In genomic region chr1:35992227-35992909, GRCm38 (mm10) we compare ENCODE assay signal across 30 mouse cellular contexts.
A peak's percentile ranks its signal among the peaks of the same experiment; 100 is the strongest.
DNase-seq lines count a peak whose midpoint lies in the region; ATAC-seq lines count a peak whose summit lies in the region.
"Had no signal": no experiment of that assay in that cellular context is flagged by ENCODE, and none has a peak within 500 bp of the region (broad histone marks: within the 10 kb centered on the region; RNA-seq: fewer than 3 reads in every experiment).

No protein-coding gene starts in this region.

- H3K9ac ChIP-seq in forebrain, embryonic 14.5 days (ENCODE audit: low read length): no peak overlapping the region
- H3K9ac ChIP-seq in midbrain, embryonic 11.5 days (ENCODE audit: low read length): no peak overlapping the region
- H3K9ac ChIP-seq in midbrain, embryonic 13.5 days (replicated peaks): no peak overlapping the region
- H3K9ac ChIP-seq in limb, embryonic 12.5 days (replicated peaks): no peak overlapping the region
- H3K9ac ChIP-seq: forebrain, postnatal 0 days; hindbrain, embryonic 14.5 days; liver, postnatal 0 days; neural tube, embryonic 12.5 days had no signal

- no peak overlapping the region for H3K4me3 ChIP-seq in forebrain, embryonic 10.5 days
- H3K4me3 ChIP-seq in forebrain, embryonic 14.5 days (ENCODE audit: low read depth, low read length): no peak overlapping the region
- no peak overlapping the region for H3K4me3 ChIP-seq in midbrain, embryonic 11.5 days (ENCODE audit: low read depth, low read length)
- H3K4me3 ChIP-seq in midbrain, embryonic 13.5 days (replicated peaks): no peak overlapping the region
- no peak overlapping the region for H3K4me3 ChIP-seq in limb, embryonic 12.5 days (replicated peaks)
- H3K4me3 ChIP-seq in heart, embryonic 10.5 days: no peak overlapping the region
- H3K4me3 ChIP-seq: megakaryocyte, embryonic 14.5 days; neural tube, embryonic 12.5 days had no signal

- DNase-seq in forebrain, embryonic 10.5 days (ENCODE audit: extremely low spot score, low spot score): no peak
- no peak for DNase-seq in forebrain, embryonic 14.5 days (ENCODE audit: low spot score)
- DNase-seq in midbrain, embryonic 11.5 days (ENCODE audit: low spot score, missing footprints): peak; percentile 59
- no peak for DNase-seq in spleen, adult 18-20 months
- DNase-seq in heart, embryonic 10.5 days (ENCODE audit: low spot score): no peak
- DNase-seq in heart, adult 11 months: no peak
- DNase-seq: adrenal gland, postnatal 10 days; cerebellum, adult 8-10 months; forebrain, postnatal 0 days; gastrocnemius, postnatal 14 days; heart, postnatal 4 days; kidney, adult 18-20 months; kidney, postnatal 4 days; liver, postnatal 0 days; lung, postnatal 36 days; right cerebral cortex, adult 18-20 months; thymus, adult 18-20 months; thymus, postnatal 25 days had no signal

- 78% methylated on average over 8 of the region's 8 CpGs for WGBS in forebrain, embryonic 10.5 days
- 90% methylated on average over 8 of the region's 8 CpGs for WGBS in forebrain, embryonic 14.5 days
- 86% methylated on average over 8 of the region's 8 CpGs for WGBS in midbrain, embryonic 11.5 days
- WGBS in midbrain, embryonic 13.5 days: 90% methylated on average over 8 of the region's 8 CpGs
- 66% methylated on average over 8 of the region's 8 CpGs for WGBS in limb, embryonic 12.5 days
- 81% methylated on average over 8 of the region's 8 CpGs for WGBS in heart, embryonic 10.5 days

- H3K9me3 ChIP-seq in forebrain, embryonic 10.5 days: peaks cover 13% of the 10 kb centered on the region; the same call in 1 of the 2 replicates
- 0 out of 2 replicates have a peak, but pooled peaks cover 3% of the 10 kb centered on the region for H3K9me3 ChIP-seq in forebrain, embryonic 14.5 days (replicated peaks; ENCODE audit: control insufficient read depth, low read length)
- H3K9me3 ChIP-seq in midbrain, embryonic 11.5 days (ENCODE audit: control insufficient read depth, low read length): no peaks in the 10 kb centered on the region; the same call in 1 of the 2 replicates
- peaks cover 11% of the 10 kb centered on the region; the same call in 1 of the 2 replicates for H3K9me3 ChIP-seq in midbrain, embryonic 13.5 days
- peaks cover 18% of the 10 kb centered on the region; the same call in 1 of the 2 replicates for H3K9me3 ChIP-seq in limb, embryonic 12.5 days
- H3K9me3 ChIP-seq in heart, embryonic 10.5 days: peaks cover 3% of the 10 kb centered on the region; the same call in 1 of the 2 replicates

- H3K4me2 ChIP-seq in forebrain, embryonic 14.5 days (ENCODE audit: low read length): no peak overlapping the region
- H3K4me2 ChIP-seq in midbrain, embryonic 11.5 days: no peak overlapping the region
- no peak overlapping the region for H3K4me2 ChIP-seq in midbrain, embryonic 13.5 days (replicated peaks)
- H3K4me2 ChIP-seq in limb, embryonic 12.5 days: no peak overlapping the region
- H3K4me2 ChIP-seq: heart, embryonic 11.5 days; hindbrain, embryonic 14.5 days; liver, embryonic 11.5 days; neural tube, embryonic 12.5 days had no signal

- H3K36me3 ChIP-seq in forebrain, embryonic 10.5 days (replicated peaks): no peaks in the 10 kb centered on the region
- no peaks in the 10 kb centered on the region for H3K36me3 ChIP-seq in forebrain, embryonic 14.5 days (ENCODE audit: control insufficient read depth, insufficient read depth, low read length)
- no peaks in the 10 kb centered on the region for H3K36me3 ChIP-seq in midbrain, embryonic 11.5 days (ENCODE audit: control insufficient read depth, insufficient read depth, low read length)
- H3K36me3 ChIP-seq in midbrain, embryonic 13.5 days: 0 out of 2 replicates have a peak, but pooled peaks cover 3% of the 10 kb centered on the region
- no peaks in the 10 kb centered on the region for H3K36me3 ChIP-seq in limb, embryonic 12.5 days
- H3K36me3 ChIP-seq in heart, embryonic 10.5 days: no peaks in the 10 kb centered on the region
- H3K36me3 ChIP-seq: neural tube, embryonic 12.5 days had no signal

- no peak for ATAC-seq in forebrain, embryonic 14.5 days
- no peak for ATAC-seq in midbrain, embryonic 11.5 days (ENCODE audit: low FRiP score)
- ATAC-seq in midbrain, embryonic 13.5 days: no peak
- 0 out of 2 replicates have a peak, but pooled peaks have one; percentile 49 for ATAC-seq in limb, embryonic 12.5 days (ENCODE audit: insufficient number of reproducible peaks, insufficient read depth, low FRiP score, low TSS enrichment, low read depth)
- ATAC-seq: forebrain, postnatal 0 days; inflammation-experienced regulatory T-cells, adult 6 months; liver, postnatal 0 days; midbrain, embryonic 16.5 days had no signal

- peaks cover 10% of the 10 kb centered on the region; the same call in 1 of the 2 replicates for H3K4me1 ChIP-seq in forebrain, embryonic 10.5 days
- 0 out of 2 replicates have a peak, but pooled peaks cover 2% of the 10 kb centered on the region for H3K4me1 ChIP-seq in forebrain, embryonic 14.5 days (ENCODE audit: control insufficient read depth, insufficient read depth, low read length)
- no peaks in the 10 kb centered on the region for H3K4me1 ChIP-seq in midbrain, embryonic 11.5 days (ENCODE audit: control insufficient read depth, insufficient read depth, low read length)
- peaks cover 5% of the 10 kb centered on the region for H3K4me1 ChIP-seq in midbrain, embryonic 13.5 days (replicated peaks)
- H3K4me1 ChIP-seq in limb, embryonic 12.5 days (replicated peaks): peaks cover 12% of the 10 kb centered on the region; the same call in 1 of the 2 replicates
- peaks cover 9% of the 10 kb centered on the region for H3K4me1 ChIP-seq in heart, embryonic 10.5 days
- H3K4me1 ChIP-seq: neural tube, embryonic 12.5 days had no signal

- H3K27me3 ChIP-seq in forebrain, embryonic 10.5 days (ENCODE audit: poor library complexity, severe bottlenecking): no peaks in the 10 kb centered on the region
- H3K27me3 ChIP-seq in forebrain, embryonic 14.5 days (replicated peaks; ENCODE audit: control insufficient read depth, insufficient read depth, low read length): no peaks in the 10 kb centered on the region
- H3K27me3 ChIP-seq in midbrain, embryonic 11.5 days (ENCODE audit: control insufficient read depth, insufficient read depth, low read length): no peaks in the 10 kb centered on the region
- H3K27me3 ChIP-seq in midbrain, embryonic 13.5 days: no peaks in the 10 kb centered on the region
- no peaks in the 10 kb centered on the region for H3K27me3 ChIP-seq in limb, embryonic 12.5 days
- H3K27me3 ChIP-seq in heart, embryonic 10.5 days (ENCODE audit: insufficient read depth, poor library complexity, severe bottlenecking): no peaks in the 10 kb centered on the region
- H3K27me3 ChIP-seq: CH12.LX; neural tube, embryonic 12.5 days had no signal

- H3K27ac ChIP-seq in forebrain, embryonic 10.5 days: 0 out of 2 replicates have a peak overlapping the region, but pooled peaks have one; percentile 36
- no peak overlapping the region for H3K27ac ChIP-seq in forebrain, embryonic 14.5 days (ENCODE audit: low read depth, low read length)
- H3K27ac ChIP-seq in midbrain, embryonic 11.5 days (ENCODE audit: low read depth, low read length): no peak overlapping the region
- H3K27ac ChIP-seq in midbrain, embryonic 13.5 days: no peak overlapping the region
- peak overlapping the region; percentile 66 for H3K27ac ChIP-seq in limb, embryonic 12.5 days
- no peak overlapping the region for H3K27ac ChIP-seq in heart, embryonic 10.5 days
- H3K27ac ChIP-seq: hindbrain, embryonic 14.5 days; kidney, postnatal 0 days; neural tube, embryonic 12.5 days; stomach, postnatal 0 days had no signal

Comparison
In these comparisons a context has a peak if more than half of its experiments do, and no peak if none do; other contexts are left out.
1. H3K27ac ChIP-seq: peak in forebrain, embryonic 10.5 days (single experiment) and limb, embryonic 12.5 days (single experiment); none in forebrain, embryonic 14.5 days (single experiment), midbrain, embryonic 11.5 days (single experiment), midbrain, embryonic 13.5 days (single experiment) and heart, embryonic 10.5 days (single experiment).